Mouse (Mus musculus): ENCODE measurements around the gene Tex30.
A peak's percentile ranks its signal among the peaks of the same experiment; 100 is the strongest.
"Not testable (repeated sequence)": the region's sequence is repeated elsewhere in the genome, so short reads cannot be mapped to it uniquely, and the experiment has no call there.

Gene Tex30

DNA sequence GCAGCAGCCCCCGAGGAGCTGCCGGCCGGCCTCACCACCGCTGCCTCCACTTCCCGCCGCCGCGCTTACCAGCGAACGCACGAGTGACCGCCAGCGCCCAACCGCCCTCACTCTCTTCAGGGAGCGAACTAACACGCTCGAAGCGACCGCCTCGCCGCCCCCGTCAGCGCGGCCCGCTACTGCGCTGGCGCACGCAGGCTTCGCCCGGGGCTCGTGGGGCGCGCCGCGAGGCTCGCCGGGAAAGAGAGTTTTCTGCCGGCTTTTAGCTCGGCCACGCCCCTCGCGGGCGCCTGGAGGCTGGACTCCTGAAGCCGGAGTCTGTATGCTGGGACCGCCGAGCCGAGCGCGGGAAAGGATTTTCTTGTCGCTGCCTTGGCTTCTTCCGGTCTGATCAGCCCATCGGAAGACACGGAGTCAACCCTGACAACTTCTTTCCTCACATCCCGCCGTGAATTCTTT, at the start of gene Tex30:
Gene Tex30, minus strand, starts transcription at position 183 of the 459 bp plus-strand sequence.
- DNase-seq (ENCODE audit: low read depth, low spot score): peak; percentile 94

DNA sequence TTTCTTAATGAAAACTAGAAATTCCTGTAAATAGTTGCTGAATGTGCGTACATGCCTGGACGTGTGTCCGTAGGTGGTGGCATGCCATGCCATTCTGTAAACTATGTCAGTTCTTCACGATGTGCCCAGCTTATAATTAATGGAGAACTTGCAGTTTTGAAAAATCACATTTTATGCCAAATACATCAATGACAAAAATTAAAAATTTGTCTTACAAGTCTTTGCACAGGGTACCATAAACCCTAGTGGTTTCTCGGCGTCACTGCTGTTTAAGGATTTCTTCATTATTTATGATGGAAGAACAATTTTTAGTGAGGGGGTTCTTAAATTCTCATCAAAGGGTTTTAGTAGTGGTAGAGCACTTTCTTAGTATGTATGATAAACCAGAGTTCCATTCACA, 46.5 kb upstream of the Tex30 start:
- no peak for DNase-seq (ENCODE audit: low read depth, low spot score)

DNA sequence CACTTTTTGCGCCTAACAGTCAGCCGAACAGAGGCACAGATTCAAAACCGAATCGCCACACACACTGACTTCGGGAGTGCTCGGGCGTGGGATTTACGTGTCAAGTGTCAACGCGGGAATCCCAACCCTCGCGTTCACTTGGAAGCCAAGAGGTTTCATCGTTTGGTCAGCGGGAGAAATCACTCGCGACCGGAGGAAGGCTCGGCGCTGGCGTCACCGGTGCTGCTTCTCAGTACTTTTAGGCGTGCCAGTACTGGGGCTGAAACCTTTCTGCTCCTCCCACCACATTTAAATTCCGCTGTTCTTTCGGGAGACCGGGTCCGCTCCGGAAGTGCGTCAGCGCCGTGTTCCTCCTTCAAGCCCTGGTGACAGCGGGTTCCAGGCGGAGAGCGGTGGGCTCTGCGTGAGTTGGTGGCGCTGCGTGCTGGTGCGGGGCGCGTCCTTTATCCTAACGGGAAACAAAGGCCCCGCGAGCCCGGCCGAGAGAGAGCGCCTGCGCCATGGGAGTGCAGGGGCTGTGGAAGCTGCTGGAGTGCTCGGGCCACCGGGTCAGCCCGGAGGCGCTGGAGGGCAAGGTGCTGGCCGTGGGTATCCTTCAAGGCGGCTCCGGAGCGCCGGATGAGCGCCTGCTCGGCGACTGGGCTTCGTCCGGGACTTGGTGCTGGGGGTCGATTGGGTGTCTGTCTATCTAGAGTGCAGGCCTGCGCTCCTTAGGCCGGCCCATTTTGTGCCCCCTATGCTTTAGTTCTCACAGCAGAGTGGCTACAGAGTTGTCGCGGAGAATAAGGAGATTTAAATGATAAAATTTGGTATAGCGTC, 45.5 kb upstream of the Tex30 start, which contains the start of gene Ercc5:
Gene Ercc5, plus strand, starts transcription at position 182 of the 819 bp plus-strand sequence.
- peak; percentile 96 for DNase-seq (ENCODE audit: low read depth, low spot score)

DNA sequence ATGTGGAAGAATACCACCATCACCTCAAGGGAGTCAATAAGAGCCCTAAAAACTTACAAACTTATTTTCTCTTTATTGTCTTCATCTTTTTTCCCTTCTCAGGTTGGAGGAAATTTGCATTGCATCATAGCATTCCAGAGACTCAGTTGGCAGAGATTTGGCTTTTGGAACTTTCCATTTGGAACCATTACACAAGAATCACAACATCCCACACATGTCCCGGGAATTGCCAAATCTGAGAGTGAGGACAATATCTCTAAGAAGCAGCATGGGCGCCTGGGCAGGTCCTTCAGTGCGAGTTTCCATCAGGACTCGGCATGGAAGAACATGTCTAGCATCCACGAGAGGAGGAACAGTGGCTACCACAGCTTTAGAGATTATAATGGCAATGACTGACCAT, 40.5 kb upstream of the Tex30 start:
- no peak for DNase-seq (ENCODE audit: low read depth, low spot score)

DNA sequence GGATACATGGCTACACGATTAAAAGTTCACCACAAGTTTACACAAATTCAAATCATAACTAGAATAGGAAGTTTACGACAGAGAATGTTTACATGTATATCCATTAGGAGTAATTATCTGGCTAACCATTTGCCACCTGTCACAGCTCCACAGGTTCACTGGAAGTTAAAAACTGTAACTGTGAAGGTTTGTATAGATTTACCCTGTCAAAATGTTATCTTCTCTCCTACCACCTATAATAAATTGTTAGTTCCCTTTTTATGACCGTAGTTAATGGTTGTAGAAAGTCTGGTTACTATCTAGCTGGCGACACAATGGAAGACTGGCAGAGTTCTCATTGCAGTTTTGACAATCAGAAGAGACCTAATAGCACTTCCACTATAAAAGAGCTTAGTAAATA, 38.0 kb upstream of the Tex30 start:
- DNase-seq (ENCODE audit: low read depth, low spot score): no peak

DNA sequence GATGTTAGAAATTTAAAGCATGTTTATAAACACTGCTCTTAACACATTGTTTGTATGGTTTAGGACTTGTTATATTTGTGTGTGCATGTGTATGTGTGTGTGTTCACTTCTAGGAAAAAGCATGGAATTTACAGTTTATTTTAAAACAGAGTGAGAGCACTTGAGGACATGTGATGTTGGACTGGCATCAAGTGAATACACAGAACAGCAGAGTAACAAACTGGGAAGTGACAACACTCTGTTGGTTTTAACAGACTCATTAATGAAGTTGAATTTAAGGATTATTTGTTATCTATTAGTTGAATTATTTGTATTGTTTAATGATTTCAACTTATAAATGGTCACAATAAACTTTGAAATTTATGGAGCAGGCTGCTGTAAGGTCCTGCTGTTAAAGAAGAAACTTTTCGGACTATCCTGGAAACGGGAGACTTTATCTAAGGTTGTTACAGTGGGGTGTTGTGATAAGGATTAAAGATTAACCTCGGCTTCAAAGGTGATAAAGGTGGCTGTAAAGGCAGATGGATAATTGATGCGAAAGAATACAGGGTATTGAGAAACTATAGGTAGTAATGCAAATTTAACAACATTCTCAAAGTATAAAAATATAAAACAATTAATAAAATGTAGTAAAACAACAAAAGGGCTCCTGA, 27.8 kb upstream of the Tex30 start:
- DNase-seq (ENCODE audit: low read depth, low spot score): no peak

DNA sequence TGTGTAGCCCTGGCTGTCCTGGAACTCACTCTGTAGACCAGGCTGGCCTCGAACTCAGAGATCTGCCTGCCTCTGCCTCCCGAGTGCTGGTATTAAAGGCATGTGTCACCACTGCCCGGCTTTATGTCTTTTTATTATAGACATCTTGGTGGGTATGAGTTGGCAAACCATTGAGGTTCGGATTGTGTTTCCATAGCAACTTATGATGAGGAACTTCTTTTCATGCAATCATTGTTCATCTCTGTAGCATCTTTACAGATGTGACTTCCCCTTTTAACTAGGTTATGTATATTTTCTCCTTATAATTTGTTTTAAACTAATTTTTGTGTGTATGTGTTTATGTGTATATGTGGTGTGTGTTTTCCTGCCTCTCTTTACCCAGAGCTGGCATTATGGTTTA, 23.3 kb upstream of the Tex30 start:
- DNase-seq (ENCODE audit: low read depth, low spot score): no peak

DNA sequence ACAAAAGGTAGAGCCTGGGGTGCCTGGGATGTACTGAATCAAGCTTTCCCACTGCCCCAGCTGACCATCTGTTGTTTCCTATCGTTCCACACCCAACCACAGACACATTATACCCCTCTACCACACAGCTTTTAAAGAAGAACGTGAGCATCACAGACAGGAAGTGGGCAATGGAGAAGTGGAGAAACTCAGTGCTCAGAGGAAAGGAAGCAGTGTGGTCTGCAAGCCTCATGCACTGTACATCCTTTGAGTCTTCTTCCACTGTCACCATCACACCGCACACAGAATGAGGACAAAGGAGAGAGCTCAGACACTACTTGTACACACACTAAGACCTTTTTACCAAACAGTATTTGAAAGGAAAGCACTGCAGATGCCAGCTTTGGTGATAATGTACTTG, 20.0 kb upstream of the Tex30 start:
- DNase-seq (ENCODE audit: low read depth, low spot score): no peak

DNA sequence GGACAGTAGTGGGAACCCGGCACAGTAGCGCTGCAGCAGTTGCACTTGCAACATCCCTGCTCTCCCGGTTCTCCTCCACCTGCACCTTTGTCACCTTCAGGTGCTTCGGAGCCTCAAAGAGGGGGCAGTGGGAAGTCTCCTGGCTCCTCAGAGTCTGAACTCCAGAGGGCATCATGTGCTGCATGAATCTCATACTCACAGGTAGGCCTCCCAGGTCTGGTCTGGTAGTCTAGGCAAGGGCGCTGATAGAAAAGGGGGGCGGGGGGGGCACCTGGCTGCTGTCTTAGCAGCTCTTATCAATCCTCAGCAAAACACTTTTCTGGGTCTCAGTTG, 17.8 kb upstream of the Tex30 start:
- no peak for DNase-seq (ENCODE audit: low read depth, low spot score)

DNA sequence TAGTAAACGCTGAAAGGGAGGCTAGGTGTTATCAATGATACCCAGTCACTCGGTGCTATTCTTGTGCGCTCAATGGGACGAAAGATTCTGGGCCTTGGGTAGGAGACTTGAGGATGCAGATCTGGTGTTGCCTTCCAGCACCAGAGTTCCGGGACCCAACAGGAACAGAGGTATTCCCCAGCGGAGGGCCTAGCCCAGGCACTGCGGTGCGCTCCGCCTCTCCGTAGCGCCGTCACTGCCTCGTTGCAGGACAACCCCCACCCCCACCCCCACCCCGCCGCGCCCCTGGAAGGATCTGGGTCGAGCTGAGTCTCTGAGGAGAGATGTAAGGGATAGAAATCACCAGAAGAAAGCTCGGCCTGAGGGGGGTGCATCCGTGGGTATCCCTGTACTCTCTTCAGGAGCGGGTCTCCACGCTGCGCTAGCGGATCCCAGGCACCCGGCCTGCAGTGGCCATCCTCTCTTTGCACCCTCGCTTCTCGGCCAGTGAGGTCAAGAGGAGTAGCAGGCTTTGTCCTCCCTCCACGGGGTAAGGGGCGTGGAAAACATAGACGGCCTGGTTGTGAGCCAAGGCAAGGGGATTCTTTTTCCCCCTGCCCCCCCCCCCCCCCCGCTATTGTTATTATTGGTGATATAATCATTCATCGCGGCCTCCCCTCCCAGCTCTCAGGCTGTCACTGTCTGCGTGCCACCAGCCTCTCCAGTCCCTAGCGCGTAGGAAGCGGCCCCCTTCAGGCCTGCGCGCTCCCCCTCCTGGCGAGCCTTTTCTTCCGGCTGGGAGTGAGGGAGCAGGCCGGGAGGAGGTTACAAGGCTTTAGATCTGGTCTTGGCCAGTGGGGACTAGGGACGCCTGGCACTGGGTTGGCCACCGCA, 17.2 kb upstream of the Tex30 start:
- peak; percentile 83 for DNase-seq (ENCODE audit: low read depth, low spot score)

DNA sequence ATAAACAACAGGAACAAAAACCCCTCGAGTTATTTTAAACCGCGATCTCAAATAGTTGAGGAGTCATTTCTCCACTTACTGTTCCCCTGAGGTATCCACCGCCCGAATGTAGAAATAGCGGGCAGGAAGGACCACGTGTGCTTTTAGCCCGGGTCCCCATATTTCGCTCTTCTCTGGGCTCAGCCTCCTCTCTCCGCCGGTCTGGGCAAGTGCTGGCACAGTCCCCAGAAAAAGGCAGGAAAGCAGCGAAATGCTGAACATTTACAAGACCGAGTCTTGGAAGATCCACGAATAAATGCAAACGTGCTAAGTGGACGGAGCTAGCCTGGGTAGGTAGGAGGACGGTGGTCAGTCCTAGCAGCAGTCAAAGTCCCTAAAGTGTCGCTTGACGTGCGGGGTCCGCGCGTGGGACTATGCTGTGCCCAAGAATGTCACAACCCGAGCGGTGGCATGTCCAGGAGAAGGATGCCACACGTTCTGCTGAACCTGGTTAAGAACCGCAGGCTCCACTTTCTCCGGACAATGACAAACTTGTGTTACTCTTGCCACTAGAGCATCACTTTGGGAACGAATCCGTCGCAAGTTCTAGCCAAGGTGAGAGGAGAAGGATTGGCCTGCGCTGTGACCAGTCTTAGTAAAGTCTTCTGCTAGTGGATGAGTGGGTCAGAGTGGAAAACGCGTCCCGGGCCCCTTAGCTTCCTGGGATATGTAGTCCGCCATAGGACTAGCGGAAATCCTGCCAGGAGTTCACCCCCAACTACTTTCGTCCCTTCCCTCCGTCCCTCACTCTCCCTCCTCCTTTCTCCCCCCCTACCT, 16.2 kb upstream of the Tex30 start, which contains the start of the genes Kdelc1 and Bivm:
Gene Kdelc1, minus strand, starts transcription at position 570 of the 816 bp plus-strand sequence.
Gene Bivm, plus strand, starts transcription at position 719 of the 816 bp plus-strand sequence.
- DNase-seq (ENCODE audit: low read depth, low spot score): peak; percentile 98

DNA sequence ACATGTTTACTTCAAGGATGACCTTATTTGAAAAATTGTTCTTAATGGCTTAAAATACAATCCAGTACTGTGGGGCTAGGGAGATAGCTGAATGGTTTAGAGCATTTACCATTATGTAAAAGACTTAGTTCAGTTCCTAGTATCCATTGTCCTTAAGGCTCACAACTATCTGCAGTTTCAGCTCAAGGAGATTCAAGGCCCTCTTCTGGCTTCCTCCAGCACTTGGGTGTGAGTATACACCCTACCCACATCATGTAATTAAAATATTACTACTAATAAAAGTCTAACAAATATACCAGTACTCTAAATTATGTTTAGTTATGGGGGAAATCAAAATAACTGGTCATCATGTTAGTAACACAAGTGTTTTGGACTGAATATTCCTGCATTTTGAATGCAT, 15.3 kb upstream of the Tex30 start:
- DNase-seq (ENCODE audit: low read depth, low spot score): no peak

DNA sequence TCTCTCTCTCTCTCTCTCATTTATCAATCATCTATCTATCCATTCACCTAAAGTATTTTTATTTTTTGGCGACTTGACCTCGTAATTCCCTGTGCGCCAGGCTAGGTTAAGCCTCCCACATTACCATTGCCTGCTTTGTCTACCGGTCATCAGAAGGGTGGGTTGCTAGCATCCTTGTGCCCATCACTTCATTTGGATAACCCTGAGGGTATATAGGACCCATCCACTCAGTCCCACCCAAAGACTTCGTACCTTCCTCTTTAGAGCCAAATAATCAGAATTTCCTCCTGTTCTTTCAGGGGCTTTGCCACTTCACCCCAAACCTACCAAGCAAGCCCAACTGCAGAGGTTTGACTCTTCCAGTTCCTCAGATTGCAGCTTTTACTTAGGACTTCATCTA, 698 bp upstream of the Tex30 start:
- peak; percentile 17 for DNase-seq (ENCODE audit: low read depth, low spot score)

DNA sequence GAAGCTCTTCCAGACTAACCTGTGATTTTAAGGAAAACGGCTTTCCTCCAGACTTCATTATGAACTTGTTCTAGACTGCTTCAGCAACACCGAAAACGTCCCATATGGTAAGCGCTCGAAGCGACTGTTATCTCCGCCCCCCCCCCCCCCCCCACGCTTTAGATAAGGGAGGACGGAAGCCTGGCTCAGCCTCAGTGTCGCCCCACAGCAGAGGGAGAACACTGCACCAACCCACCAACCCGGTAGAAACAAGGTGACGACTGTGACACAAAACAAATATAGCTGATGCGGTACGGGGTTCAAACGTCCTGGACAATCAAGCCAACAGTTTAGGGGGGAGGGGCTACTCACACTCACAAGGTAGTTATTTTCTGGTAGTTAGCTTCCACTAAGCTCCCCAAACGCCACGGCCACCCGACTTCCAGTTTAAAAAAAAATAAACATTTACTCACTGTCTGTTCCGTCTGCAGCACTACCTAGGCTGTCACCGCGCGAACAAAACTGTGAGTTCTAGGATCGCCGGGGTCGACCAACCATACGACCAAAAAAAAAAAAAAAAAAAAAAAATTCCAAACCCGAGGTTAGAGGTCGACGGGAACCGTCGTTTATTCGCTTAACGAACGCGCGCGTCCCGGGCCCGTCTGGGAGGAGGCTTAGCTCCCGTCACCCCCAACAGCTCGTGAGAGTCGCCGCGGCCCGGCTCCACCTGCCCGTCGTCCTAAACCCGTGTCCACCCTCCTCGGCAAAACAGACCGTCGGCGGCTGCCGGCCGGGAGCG, 604 bp downstream of the Tex30 start:
- DNase-seq (ENCODE audit: low read depth, low spot score): peak; percentile 44

DNA sequence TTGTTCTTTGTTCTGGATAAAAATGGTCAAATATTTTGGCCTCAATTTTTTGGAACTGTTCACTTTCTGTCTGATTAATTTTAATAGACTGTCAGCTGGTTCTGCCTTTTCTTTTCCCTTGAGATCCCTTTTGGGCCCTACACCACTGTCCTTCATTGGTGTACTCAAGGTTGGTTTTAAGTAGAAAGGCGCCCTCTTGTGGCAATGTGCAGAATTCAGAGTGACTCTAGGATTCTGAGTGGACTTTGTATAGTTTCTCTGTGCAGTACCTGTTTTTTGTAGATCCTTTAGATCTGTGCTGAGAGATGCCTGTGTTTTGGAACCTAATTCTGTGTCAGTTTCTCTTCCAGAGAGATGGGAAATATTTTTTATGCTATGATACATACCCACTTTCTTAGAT, 37.6 kb downstream of the Tex30 start:
- DNase-seq (ENCODE audit: low read depth, low spot score): peak; percentile 78

DNA sequence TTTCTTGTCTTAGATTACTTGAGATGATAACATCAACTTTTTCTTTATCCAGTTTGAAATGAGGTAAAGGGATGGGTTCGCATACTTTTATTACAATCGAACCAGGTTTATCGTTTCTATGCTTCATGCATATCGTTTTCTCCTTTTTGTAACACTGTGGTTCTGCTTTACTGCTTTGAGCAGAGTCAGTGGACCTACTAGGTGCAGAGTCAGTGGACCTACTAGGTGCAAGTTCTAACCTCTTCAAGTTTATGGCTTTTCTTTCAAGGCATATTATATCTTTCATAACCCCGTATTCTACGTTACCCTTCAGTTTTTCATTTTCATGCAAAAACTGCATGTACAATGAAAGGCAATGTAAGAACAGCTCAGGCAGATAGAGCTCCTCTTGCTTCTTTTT, 38.8 kb downstream of the Tex30 start:
- DNase-seq (ENCODE audit: low read depth, low spot score): no peak

DNA sequence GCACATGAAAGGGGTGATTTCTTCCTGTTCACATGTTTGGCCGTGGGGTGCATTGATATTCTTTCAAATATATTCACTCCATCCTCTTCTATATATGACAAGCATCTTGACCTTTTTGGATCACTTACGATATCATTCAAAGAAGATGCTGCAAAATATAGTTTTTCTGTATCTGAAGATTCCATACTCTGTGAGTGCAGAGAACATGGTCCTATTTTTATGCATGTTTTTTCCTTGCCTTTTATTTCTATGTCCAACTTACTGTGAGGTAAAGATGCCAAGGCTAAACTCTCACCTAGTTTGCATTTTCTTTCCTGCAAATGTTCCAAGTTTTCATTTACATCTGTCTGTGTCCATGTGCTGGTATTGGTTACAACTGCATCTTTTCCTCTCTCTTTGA, 40.4 kb downstream of the Tex30 start, which contains the start of gene Gm8251:
Gene Gm8251, minus strand, starts transcription at position 101 of the 400 bp plus-strand sequence.
- DNase-seq (ENCODE audit: low read depth, low spot score): no peak

DNA sequence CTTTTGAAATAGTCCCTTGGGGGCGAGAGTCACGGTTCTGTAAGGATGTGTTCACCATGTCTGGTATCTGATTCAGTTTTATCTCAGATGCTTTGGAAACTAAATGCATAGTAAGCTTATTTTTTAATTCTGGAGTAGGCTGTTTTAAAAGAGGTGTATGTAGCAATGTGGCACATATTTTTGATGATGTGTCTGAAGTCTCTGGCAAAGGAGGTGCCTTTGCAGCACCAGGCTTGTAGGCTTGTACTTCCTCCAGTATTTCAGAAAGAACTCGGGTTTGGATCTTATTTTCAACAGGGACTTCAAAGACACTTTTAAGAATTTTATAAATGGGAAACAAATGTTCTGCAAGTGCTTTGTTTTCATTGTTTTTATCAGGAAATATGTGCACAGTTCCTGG, 44.4 kb downstream of the Tex30 start:
- no peak for DNase-seq (ENCODE audit: low read depth, low spot score)

DNA sequence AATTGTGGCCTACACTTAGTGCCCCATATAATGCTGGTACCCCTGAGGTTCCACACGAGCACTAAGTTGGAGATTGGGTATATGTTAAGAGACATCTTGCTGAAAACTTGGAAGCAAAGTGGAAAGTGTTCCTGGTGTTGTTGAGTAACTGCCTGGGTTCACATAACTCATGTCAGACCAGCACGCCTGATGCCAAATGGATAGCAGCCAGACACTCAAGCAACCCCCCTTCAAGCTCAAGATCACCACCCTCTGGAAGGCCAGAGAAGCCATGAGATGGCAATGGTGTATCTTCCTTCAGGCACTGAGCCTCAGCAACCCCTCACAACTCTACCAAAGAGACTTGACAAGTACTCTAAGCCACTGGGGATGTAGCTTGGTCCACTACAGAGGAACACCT, 55.7 kb downstream of the Tex30 start:
- DNase-seq (ENCODE audit: low read depth, low spot score): no peak

DNA sequence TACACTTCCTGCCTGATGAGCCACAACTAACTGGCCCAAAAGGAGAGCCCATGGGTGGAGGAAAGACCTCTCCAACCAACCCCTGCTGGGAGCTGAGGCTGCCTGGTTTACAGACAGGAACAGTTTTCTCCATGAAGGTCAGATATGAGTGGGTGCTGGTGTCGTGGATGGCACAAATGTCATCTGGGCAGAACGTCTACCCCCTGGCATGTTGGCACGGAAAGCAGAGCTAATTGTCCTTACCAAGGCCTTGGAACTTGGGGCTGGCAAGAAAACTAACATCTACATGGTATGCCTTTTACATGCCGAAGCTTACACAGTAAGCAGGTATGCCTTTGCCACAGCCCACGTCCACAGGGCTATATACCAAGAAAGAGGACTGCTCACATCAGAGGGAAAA, 56.6 kb downstream of the Tex30 start:
- DNase-seq (ENCODE audit: low read depth, low spot score): not testable (repeated sequence)
